Mouse (Mus musculus): ENCODE data around the gene Abat. TPM values are rescaled to one million over a fixed set of nuclear protein-coding genes. Genes with fewer than 3 reads are reported as not detected.

Abat gene
- total RNA-seq (2014; rRNA removed) (150 and 169 TPM in 2 replicates), polyA plus RNA-seq (2012; rRNA removed) (168 and 227 TPM in 2 replicates)

DNA sequence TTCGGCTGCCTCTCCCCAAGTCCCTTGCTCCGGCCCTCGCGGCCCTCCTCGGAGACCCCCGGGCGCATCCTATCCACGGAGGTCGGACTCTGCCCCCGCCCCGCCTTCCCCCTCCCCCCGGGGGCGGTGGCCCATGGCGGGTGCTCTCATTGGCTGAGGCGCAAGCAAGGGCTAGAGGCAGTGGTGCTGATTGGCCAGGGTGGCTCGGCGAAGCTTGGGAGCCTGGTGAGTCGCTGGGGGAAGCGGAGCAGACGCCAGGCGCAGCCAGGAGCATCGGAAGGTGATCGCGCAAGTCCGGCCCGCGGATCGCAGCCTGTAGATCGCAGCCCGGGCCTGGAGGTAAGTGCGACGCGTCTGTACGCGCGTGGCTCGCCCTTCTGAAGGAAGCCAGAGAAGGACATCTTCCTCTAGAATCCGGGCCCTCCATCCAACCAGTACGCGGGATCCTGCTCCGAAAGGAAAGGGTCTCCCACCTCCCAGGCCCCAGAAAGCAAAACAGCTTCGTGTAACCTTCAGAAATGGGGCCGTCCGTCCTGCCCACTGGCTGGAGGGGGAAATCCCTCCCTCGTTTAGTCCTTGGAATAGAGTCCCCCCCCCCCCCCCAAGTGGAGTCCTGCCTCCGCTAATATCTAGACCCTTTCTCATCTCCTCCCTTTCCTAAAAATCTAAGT lies at the start of gene Abat:
Abat (plus strand) TSS at position 194 of the 671 bp plus-strand sequence.
- Histone ChIP-seq H3K4me1 (ENCODE audit: control insufficient read depth, insufficient read depth, low read length) (peaks cover 18% of the 10 kb centered on the region), H3K9ac (ENCODE audit: low read depth, low read length) (peak within 1 kb of the TSS; percentile 92), H3K27ac (replicated peaks; ENCODE audit: insufficient read depth, low read depth, low read length) (peak within 1 kb of the TSS; percentile 88), H3K4me3 (ENCODE audit: insufficient read depth, low read depth, low read length) (peak within 1 kb of the TSS; percentile 81), H3K27me3 (ENCODE audit: control insufficient read depth, insufficient read depth, low read length) (no peaks in the 10 kb centered on the region), H3K79me2 (ENCODE audit: control insufficient read depth, insufficient read depth, low read length) (peaks cover 20% of the 10 kb centered on the region; the same call in 1 of the 2 replicates), H3K36me3 (ENCODE audit: control insufficient read depth, insufficient read depth, low read length) (no peaks in the 10 kb centered on the region)
- DNase-seq (ENCODE audit: extremely low read depth, low read depth, low spot score), result peak; percentile 89
- TF ChIP-seq CTCF (IDR thresholded peaks at IDR 0.05; ENCODE audit: low read depth, low read length) (no peak), POLR2A (IDR thresholded peaks at IDR 0.05; ENCODE audit: extremely low read depth, insufficient read depth, low read length) (peak; percentile 95)
- 1% methylated on average over 46 of the region's 46 CpGs for WGBS

GRCm38 (mm10) chr16:8470132-8470531 lies 43.1 kb upstream of the Abat start:
- Histone ChIP-seq H3K4me1 (ENCODE audit: control insufficient read depth, insufficient read depth, low read length) (no peaks in the 10 kb centered on the region), H3K79me2 (ENCODE audit: control insufficient read depth, insufficient read depth, low read length) (no peaks in the 10 kb centered on the region), H3K36me3 (ENCODE audit: control insufficient read depth, insufficient read depth, low read length) (no peaks in the 10 kb centered on the region), H3K4me3 (ENCODE audit: insufficient read depth, low read depth, low read length) (no peak overlapping the region), H3K27ac (replicated peaks; ENCODE audit: insufficient read depth, low read depth, low read length) (no peak overlapping the region), H3K27me3 (ENCODE audit: control insufficient read depth, insufficient read depth, low read length) (no peaks in the 10 kb centered on the region), H3K9ac (ENCODE audit: low read depth, low read length) (no peak overlapping the region)
- 73% methylated on average over 2 of the region's 2 CpGs for WGBS
- no peak for DNase-seq (ENCODE audit: extremely low read depth, low read depth, low spot score)
- TF ChIP-seq POLR2A (IDR thresholded peaks at IDR 0.05; ENCODE audit: extremely low read depth, insufficient read depth, low read length), result no peak
- TF ChIP-seq CTCF (IDR thresholded peaks at IDR 0.05; ENCODE audit: low read depth, low read length), result no peak

GRCm38 (mm10) chr16:8470603-8471481 lies 42.4 kb upstream of the Abat start, which contains the start of gene Mettl22:
Gene Mettl22, plus strand, starts transcription at chr16:8470788.
- H3K4me3 ChIP-seq (ENCODE audit: insufficient read depth, low read depth, low read length), result peak within 1 kb of the TSS; percentile 64
- TF ChIP-seq CTCF (IDR thresholded peaks at IDR 0.05; ENCODE audit: low read depth, low read length) (peak; percentile 22; the same call in 1 of the 2 replicates), POLR2A (IDR thresholded peaks at IDR 0.05; ENCODE audit: extremely low read depth, insufficient read depth, low read length) (peak; percentile 58)
- no peaks in the 10 kb centered on the region for H3K36me3 ChIP-seq (ENCODE audit: control insufficient read depth, insufficient read depth, low read length)
- DNase-seq (ENCODE audit: extremely low read depth, low read depth, low spot score), result peak; percentile 81
- H3K4me1 ChIP-seq (ENCODE audit: control insufficient read depth, insufficient read depth, low read length), result no peaks in the 10 kb centered on the region
- no peaks in the 10 kb centered on the region for H3K27me3 ChIP-seq (ENCODE audit: control insufficient read depth, insufficient read depth, low read length)
- H3K9ac ChIP-seq (ENCODE audit: low read depth, low read length), result peak within 1 kb of the TSS; percentile 58
- under 1% methylated on average over 48 of the region's 48 CpGs for WGBS
- H3K79me2 ChIP-seq (ENCODE audit: control insufficient read depth, insufficient read depth, low read length), result no peaks in the 10 kb centered on the region
- peak within 1 kb of the TSS; percentile 50 for H3K27ac ChIP-seq (replicated peaks; ENCODE audit: insufficient read depth, low read depth, low read length)

- no peak overlapping the region for H3K9ac ChIP-seq (ENCODE audit: low read depth, low read length)
- no peak for DNase-seq (ENCODE audit: extremely low read depth, low read depth, low spot score)
- H3K4me1 ChIP-seq (ENCODE audit: control insufficient read depth, insufficient read depth, low read length), result no peaks in the 10 kb centered on the region
- TF ChIP-seq CTCF (IDR thresholded peaks at IDR 0.05; ENCODE audit: low read depth, low read length), result no peak
- 94% methylated on average over 9 of the region's 9 CpGs for WGBS
- peaks cover 3% of the 10 kb centered on the region; the same call in 1 of the 2 replicates for H3K36me3 ChIP-seq (ENCODE audit: control insufficient read depth, insufficient read depth, low read length)
- H3K79me2 ChIP-seq (ENCODE audit: control insufficient read depth, insufficient read depth, low read length), result no peaks in the 10 kb centered on the region
- H3K27me3 ChIP-seq (ENCODE audit: control insufficient read depth, insufficient read depth, low read length), result no peaks in the 10 kb centered on the region
- H3K4me3 ChIP-seq (ENCODE audit: insufficient read depth, low read depth, low read length), result no peak overlapping the region
- no peak overlapping the region for H3K27ac ChIP-seq (replicated peaks; ENCODE audit: insufficient read depth, low read depth, low read length)
These were observed 25.7 kb upstream of the Abat start for GRCm38 (mm10) chr16:8487396-8488005.

- H3K36me3 ChIP-seq (ENCODE audit: control insufficient read depth, insufficient read depth, low read length), result peaks cover 2% of the 10 kb centered on the region; the same call in 1 of the 2 replicates
- no peak overlapping the region for H3K27ac ChIP-seq (replicated peaks; ENCODE audit: insufficient read depth, low read depth, low read length)
- no peaks in the 10 kb centered on the region for H3K4me1 ChIP-seq (ENCODE audit: control insufficient read depth, insufficient read depth, low read length)
- H3K9ac ChIP-seq (ENCODE audit: low read depth, low read length), result no peak overlapping the region
- no peaks in the 10 kb centered on the region for H3K27me3 ChIP-seq (ENCODE audit: control insufficient read depth, insufficient read depth, low read length)
- no peaks in the 10 kb centered on the region for H3K79me2 ChIP-seq (ENCODE audit: control insufficient read depth, insufficient read depth, low read length)
- TF ChIP-seq POLR2A (IDR thresholded peaks at IDR 0.05; ENCODE audit: extremely low read depth, insufficient read depth, low read length) (no peak), CTCF (IDR thresholded peaks at IDR 0.05; ENCODE audit: low read depth, low read length) (no peak)
- H3K4me3 ChIP-seq (ENCODE audit: insufficient read depth, low read depth, low read length), result no peak overlapping the region
- DNase-seq (ENCODE audit: extremely low read depth, low read depth, low spot score), result peak; percentile 28
- WGBS, result 45% methylated on average over 5 of the region's 5 CpGs
These were observed 23.9 kb upstream of the Abat start for GRCm38 (mm10) chr16:8489340-8489739.

Measured in liver, adult 2 months (tissue).